Mouse (Mus musculus): ENCODE measurements around the gene Mybpc2.
A peak's percentile ranks its signal among the peaks of the same experiment; 100 is the strongest.

Mybpc2 gene

GRCm38 (mm10) chr7:44524502-44524901 lies at the start of gene Mybpc2:
Gene Mybpc2, minus strand, starts transcription at chr7:44524656.
- no peak for DNase-seq

GRCm38 (mm10) chr7:44572956-44573484 lies 48.6 kb upstream of the Mybpc2 start:
- DNase-seq: no peak

- DNase-seq: no peak
These were observed 47.8 kb upstream of the Mybpc2 start, which contains the start of gene Napsa for GRCm38 (mm10) chr7:44572213-44572701. Gene Napsa, plus strand, starts transcription at chr7:44572380.

GRCm38 (mm10) chr7:44571811-44572210 lies 47.4 kb upstream of the Mybpc2 start:
- DNase-seq: no peak

GRCm38 (mm10) chr7:44570989-44571388 lies 46.5 kb upstream of the Mybpc2 start:
- no peak for DNase-seq

- no peak for DNase-seq
These were observed 44.3 kb upstream of the Mybpc2 start for GRCm38 (mm10) chr7:44568803-44569202.

GRCm38 (mm10) chr7:44565414-44565813 lies 41.0 kb upstream of the Mybpc2 start:
- DNase-seq: no peak

GRCm38 (mm10) chr7:44564486-44564885 lies 40.0 kb upstream of the Mybpc2 start:
- DNase-seq: no peak

- DNase-seq: no peak
These were observed 38.8 kb upstream of the Mybpc2 start for GRCm38 (mm10) chr7:44563284-44563683.

GRCm38 (mm10) chr7:44560435-44561400 lies 36.3 kb upstream of the Mybpc2 start:
- peak; percentile 48 for DNase-seq

GRCm38 (mm10) chr7:44557629-44558028 lies 33.2 kb upstream of the Mybpc2 start:
- no peak for DNase-seq

GRCm38 (mm10) chr7:44553826-44554225 lies 29.4 kb upstream of the Mybpc2 start, which contains the start of gene Nr1h2:
Gene Nr1h2, minus strand, starts transcription at chr7:44553951.
- DNase-seq: peak; percentile 96

- DNase-seq: peak; percentile 70
These were observed 28.8 kb upstream of the Mybpc2 start for GRCm38 (mm10) chr7:44553196-44553764.

- DNase-seq: no peak
These were observed 27.9 kb upstream of the Mybpc2 start for GRCm38 (mm10) chr7:44552141-44552908.

GRCm38 (mm10) chr7:44551731-44552130 lies 27.3 kb upstream of the Mybpc2 start:
- DNase-seq: no peak

GRCm38 (mm10) chr7:44551301-44551700 lies 26.8 kb upstream of the Mybpc2 start:
- no peak for DNase-seq

- no peak for DNase-seq
These were observed 25.9 kb upstream of the Mybpc2 start for GRCm38 (mm10) chr7:44550409-44550678.

- no peak for DNase-seq
These were observed 25.4 kb upstream of the Mybpc2 start for GRCm38 (mm10) chr7:44549621-44550408.

- peak; percentile 99 for DNase-seq
These were observed 24.1 kb upstream of the Mybpc2 start, which contains the start of gene Pold1 for GRCm38 (mm10) chr7:44548497-44549087. Gene Pold1, minus strand, starts transcription at chr7:44548849.

- DNase-seq: no peak
These were observed 23.3 kb upstream of the Mybpc2 start for GRCm38 (mm10) chr7:44547725-44548124.

- DNase-seq: no peak
These were observed 22.6 kb upstream of the Mybpc2 start for GRCm38 (mm10) chr7:44547041-44547440.

GRCm38 (mm10) chr7:44546274-44546673 lies 21.8 kb upstream of the Mybpc2 start:
- no peak for DNase-seq
